Mouse (Mus musculus) CD8-positive naive resting alpha-beta T cell, adult 2 months (primary cell): Measurements from ENCODE around the gene Atad2b.
A peak's percentile ranks its signal among the peaks of the same experiment; 100 is the strongest.
"Not testable (repeated sequence)": the region's sequence is repeated elsewhere in the genome, so short reads cannot be mapped to it uniquely, and the experiment has no call there.

Source experiments
- DNase-seq, 2 experiments: peaks; one replicate each; pipeline ENCODE4 v3.0.0; 2022; ENCODE audit warnings: low read depth in 2 of 2, low spot score in 2 of 2

Atad2b gene

DNA sequence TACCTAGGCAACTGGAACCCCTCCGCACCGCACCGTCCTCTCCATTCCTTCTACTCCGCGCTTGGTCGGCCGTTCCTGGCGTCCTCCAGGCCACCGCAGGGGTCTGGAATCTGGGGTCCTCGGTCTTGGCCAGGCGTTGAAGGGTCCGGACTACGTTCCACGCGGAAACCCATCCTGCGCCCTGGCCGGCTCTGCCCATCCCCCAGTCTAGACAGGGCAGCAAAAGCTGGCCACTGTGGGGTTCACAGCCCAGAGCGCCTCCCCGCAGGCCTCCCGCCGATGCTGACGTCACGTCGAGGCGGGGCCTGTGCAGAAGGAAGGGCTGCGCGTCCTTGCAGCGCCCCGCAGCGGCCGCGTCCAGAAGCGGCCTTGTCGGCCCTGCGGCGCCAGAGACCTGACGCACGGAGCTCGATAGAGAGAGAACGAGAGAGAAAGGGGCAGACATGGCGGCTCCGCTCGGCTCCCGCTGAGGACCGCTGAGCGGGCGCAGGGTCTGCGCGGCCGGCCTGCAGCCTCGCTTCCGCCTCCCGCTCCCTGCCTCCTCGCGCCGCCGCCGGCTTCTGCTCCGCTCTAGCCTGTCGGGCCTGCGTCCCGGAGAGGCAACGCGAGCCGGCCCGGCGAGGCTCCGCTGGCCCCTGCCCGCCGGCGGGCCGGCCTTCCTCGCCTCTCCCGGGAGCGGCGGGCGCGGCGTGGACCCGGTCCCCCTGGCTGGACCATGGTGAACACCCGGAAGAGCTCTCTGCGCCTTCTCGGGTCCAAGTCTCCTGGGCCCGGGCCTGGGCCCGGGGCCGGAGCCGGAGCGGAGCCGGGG lies at the start of gene Atad2b:
TSS of gene Atad2b (plus strand) at position 360 of the 811 bp plus-strand sequence.
- DNase-seq: peak; percentile 94 to 95

DNA sequence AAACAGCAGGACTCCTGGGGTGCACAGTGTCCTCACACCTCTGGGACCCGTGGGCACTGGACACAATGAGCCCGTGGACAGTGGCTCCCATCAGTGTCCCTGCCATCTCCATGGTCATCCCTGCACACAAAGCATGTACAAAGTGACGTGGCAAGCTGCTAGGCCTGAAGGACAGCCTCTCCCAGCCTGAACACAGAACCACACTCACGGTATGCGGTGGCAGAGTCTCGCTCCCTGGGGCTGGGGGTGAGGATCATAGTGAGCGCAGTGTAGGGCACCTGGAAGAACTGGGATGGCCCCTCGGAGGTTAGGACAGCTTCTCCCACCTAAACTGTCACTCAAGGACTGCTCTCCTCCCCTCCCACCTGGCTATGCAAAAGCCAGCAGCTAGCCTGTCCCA lies 48.2 kb upstream of the Atad2b start:
- DNase-seq: no peak

- no peak for DNase-seq
Measured at GRCm38 (mm10) chr12:4871260-4871659, 45.9 kb upstream of the Atad2b start.

- no peak for DNase-seq
Measured at GRCm38 (mm10) chr12:4872273-4872672, 44.9 kb upstream of the Atad2b start.

GRCm38 (mm10) chr12:4872983-4873477 lies 44.1 kb upstream of the Atad2b start:
- DNase-seq: no peak

- DNase-seq: no peak
Measured at GRCm38 (mm10) chr12:4873531-4873930, 43.6 kb upstream of the Atad2b start.

GRCm38 (mm10) chr12:4874161-4874927 lies 42.8 kb upstream of the Atad2b start, which contains the start of gene Mfsd2b:
Gene Mfsd2b (minus strand): TSS chr12:4874359.
- peak; percentile 38 to 43 for DNase-seq

DNA sequence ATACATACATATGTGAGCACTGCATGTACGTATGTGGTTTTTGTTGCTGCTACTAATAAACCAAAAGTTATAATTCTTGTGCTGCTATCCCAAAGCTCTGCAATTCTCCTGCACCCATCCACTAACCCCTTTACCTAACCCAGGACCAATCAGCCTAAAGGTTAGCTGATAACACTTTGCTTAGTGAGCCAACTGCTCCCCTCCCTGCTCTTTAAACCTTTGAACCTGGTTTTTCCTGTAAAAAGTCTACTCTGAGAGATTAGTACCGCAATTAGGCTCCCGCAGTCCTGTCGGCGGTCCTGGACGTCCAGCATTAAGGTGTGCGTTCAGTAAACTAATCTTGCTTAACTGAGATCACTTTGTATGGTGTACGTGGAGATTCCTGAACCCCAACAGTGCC lies 41.5 kb upstream of the Atad2b start:
- DNase-seq: no peak

DNA sequence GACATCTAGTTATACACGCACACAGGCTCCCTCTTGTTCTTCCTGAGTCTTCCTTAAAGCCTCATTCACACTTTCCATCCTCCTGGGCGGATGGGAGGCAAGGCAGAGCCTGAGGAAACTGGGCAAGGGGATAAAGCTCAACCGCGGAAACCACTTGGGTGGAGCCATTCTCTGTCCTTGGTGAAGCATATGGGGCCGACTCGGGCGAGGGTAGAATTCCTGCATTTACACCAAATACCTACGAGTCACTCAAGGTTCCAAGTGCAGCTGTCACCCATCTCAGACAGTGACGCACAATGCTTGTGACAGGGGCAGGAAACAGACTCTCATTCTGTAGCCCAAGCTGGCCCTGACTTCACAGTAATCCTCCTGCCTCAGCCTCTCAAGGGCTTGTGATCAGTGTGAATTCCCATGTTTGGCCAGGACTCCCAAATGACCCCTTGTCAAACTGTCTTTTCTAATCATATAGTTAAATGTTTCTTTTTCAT lies 38.8 kb upstream of the Atad2b start:
- DNase-seq: no peak

DNA sequence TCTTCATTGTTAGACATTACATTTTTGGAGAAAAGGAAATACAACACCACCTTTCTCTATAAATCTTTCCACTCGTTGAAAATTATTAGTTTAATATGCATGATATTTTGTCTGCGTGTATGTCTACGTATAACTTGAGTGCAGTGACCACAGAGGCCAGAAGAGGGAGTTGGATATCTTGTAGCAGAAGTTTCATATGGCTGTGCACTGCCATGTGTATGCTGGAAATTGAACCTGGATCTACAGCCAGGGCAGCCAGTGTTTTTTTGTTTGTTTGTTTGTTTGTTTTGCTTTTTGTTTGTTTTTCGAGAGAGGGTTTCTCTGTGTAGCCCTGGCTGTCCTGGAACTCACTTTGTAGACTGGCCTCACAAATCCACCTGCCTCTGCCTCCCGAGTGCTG lies 38.1 kb upstream of the Atad2b start:
- DNase-seq: no peak

- DNase-seq: no peak
Measured at GRCm38 (mm10) chr12:4882086-4882485, 35.1 kb upstream of the Atad2b start.

DNA sequence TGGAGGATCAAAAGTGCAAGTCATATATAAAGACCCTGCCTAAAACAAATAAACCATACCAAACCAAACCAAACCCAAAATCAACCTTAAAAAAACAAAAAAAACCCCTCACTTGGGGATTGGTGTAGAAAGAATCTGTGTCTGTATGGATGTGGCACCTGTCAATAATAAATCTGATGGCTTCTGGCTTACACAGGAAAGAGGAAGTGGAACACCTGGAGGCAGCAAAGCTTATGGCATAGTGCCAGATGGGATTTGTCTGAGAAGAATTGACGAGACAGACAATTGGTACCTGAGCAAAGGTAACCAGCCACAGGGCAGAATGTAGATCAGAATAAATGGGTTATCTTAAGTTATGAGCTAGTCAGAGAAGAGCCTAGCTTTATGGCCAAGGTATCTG lies 32.1 kb upstream of the Atad2b start:
- DNase-seq: no peak

GRCm38 (mm10) chr12:4886581-4886980 lies 30.6 kb upstream of the Atad2b start:
- not testable (repeated sequence) for DNase-seq

GRCm38 (mm10) chr12:4888739-4889138 lies 28.4 kb upstream of the Atad2b start:
- DNase-seq: no peak

DNA sequence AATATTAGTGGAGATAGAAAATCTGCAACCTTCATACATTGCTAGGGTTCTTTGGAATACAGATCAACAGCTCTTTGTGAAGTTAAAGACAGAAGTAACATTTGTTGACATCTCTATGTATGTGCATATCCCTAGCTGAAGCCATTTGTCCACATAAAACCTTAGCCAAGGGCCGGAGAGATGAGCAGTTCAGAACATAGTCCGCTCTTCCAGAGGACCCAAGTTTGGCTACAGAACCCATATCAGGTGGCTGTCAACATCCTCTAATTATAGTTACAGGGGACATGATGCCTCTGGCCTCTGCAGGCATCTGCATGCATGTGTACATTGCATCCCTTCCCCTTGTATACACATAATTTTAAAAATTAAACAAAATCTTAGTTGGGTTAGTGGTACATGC lies 27.9 kb upstream of the Atad2b start:
- DNase-seq: no peak

GRCm38 (mm10) chr12:4889891-4890290 lies 27.3 kb upstream of the Atad2b start:
- DNase-seq: no peak

GRCm38 (mm10) chr12:4898024-4898423 lies 19.1 kb upstream of the Atad2b start:
- no peak for DNase-seq

DNA sequence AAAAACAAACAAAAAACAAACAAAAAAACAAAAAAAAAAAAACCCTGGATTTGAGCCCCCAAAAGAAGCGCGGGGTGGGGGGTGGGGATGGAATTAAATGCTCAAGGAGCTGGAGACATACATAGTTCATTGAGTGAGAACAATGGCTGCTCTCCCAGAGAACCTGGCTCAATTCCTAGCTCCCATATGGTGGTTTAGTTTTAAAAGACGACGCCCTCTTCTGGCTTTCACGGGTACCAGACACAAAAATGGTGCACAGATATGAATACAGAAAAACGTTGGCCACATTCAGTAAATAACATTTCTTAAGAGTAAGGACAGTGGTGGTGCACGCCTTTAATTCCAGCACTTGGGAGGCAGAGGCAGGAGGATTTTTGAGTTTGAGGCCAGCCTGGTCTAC lies 11.2 kb upstream of the Atad2b start:
- DNase-seq: no peak

DNA sequence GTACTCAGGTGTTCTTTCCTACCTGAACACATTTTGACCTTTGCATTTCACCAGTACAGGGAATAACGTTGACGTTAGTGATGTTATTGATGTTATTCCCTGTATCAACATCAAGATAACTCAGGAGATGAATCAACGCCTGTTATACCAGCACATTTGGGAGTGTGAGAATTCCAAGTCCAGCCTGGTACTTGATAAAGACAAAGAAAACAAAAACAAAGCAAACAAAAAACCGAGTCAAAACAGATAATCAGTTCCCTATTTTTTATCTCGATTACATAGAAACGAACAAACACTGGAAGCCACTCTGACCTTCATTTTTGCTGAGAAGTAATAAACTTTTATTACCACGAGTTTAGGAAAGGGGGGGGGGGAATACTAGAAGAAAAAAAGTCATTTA lies 10.7 kb upstream of the Atad2b start:
- DNase-seq: no peak

DNA sequence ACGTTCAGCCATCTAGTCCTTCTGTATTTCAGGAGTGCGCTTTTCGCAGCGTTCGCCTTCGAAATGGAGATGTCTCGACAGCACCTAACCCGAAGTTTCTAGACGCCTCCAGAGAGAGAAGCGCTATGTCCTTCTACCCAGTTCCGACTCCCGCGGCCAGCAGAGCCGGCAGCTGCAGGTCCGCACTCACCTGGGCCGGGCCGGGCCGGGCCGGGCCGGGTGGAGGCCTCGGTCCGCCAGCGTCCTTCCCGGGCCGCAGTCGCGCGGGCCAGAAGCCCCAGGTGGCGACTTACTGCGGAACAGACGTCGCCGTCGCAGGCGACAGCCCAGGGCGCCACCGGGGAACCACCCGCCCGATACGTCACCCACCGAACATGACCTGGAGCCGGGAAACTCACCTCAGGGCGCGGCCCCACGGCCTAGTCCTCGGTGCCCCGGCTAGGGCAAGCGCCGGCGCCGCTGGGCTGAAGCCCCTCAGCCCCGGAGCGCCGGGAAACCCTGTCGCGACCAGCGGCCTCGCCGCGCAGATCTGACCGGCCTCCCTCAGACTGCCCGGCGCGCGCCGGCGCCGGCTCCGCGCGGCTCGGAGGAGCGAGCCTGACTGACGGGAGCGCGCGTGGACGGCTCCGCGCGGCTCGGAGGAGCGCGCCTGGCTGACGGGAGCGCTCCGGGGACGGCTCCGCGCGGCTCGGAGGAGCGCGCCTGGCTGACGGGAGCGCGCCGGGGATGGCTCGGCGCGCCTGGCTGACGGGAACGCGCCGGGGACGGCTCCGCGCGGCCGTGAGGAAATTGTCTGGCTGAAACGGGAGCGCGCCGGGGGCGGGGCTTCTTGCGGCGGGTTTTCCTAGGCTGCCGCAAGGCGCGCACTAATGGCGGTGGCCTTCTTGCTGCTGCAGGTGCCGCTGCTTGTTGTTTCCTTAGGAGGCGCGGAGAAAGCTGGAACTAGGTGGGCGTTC lies 9.9 kb upstream of the Atad2b start, which contains the start of gene Ubxn2a:
TSS of gene Ubxn2a (minus strand) at position 755 of the 956 bp plus-strand sequence.
- DNase-seq: peak; percentile 86 to 89

GRCm38 (mm10) chr12:4908391-4908790 lies 8.8 kb upstream of the Atad2b start:
- DNase-seq: no peak
